Mouse (Mus musculus): ENCODE results near the gene Eif1ad. TPM values are rescaled to one million over a fixed set of nuclear protein-coding genes. Genes with fewer than 3 reads are reported as not detected.
A peak's percentile ranks its signal among the peaks of the same experiment; 100 is the strongest.

The Eif1ad gene
- 52.9 TPM for polyA plus RNA-seq (2012; fragmentation: generic; extraction: Trizol)

- peak within 1 kb of the TSS; percentile 93 for H3K4me3 ChIP-seq
- H3K79me2 ChIP-seq (ENCODE audit: control insufficient read depth, insufficient read depth), result peaks cover 55% of the 10 kb centered on the region
- H3K4me2 ChIP-seq (ENCODE audit: low read depth), result peak within 1 kb of the TSS; percentile 93
- peak; percentile 86 for TF ChIP-seq POLR2AphosphoS2 (IDR thresholded peaks at IDR 0.05; ENCODE audit: insufficient read length, low read depth)
- TF ChIP-seq POLR2A (IDR thresholded peaks at IDR 0.05; ENCODE audit: insufficient read length, low read depth), result peak; percentile 94
- TF ChIP-seq MYOG (IDR thresholded peaks at IDR 0.05; ENCODE audit: control insufficient read depth in 1 of 3, insufficient read depth in 1 of 3, insufficient read length in 2 of 3, low read depth in 2 of 3), result no peak
- TF ChIP-seq TCF12 (IDR thresholded peaks at IDR 0.05; ENCODE audit: insufficient read depth, poor library complexity, severe bottlenecking), result no peak
- TF ChIP-seq MYOD1 (IDR thresholded peaks at IDR 0.05; ENCODE audit: control insufficient read depth in 1 of 3, insufficient read length in 2 of 3, low read depth in 2 of 3), result peak in 1 of 3 experiments; percentile 17
- TF ChIP-seq MAX (IDR thresholded peaks at IDR 0.05; ENCODE audit: low read depth), result peak; percentile 23
- peak; percentile 76 for TF ChIP-seq E2F4 (IDR thresholded peaks at IDR 0.05; ENCODE audit: insufficient read depth)
- H3K36me3 ChIP-seq (ENCODE audit: control insufficient read depth, insufficient read depth), result peaks cover 19% of the 10 kb centered on the region
- no peaks in the 10 kb centered on the region for H3K27me3 ChIP-seq (ENCODE audit: control insufficient read depth, insufficient read depth, insufficient read length)
- peak within 1 kb of the TSS; percentile 69 for H3ac ChIP-seq (ENCODE audit: control insufficient read depth, insufficient read length)
These were observed at the start of gene Eif1ad for GRCm38 (mm10) chr19:5366175-5367052. TSS of gene Eif1ad (plus strand) at chr19:5366741.

- no peak overlapping the region for H3K4me3 ChIP-seq
- H3K27me3 ChIP-seq (ENCODE audit: control insufficient read depth, insufficient read depth, insufficient read length), result no peaks in the 10 kb centered on the region
- H3ac ChIP-seq (ENCODE audit: control insufficient read depth, insufficient read length), result no peak overlapping the region
- TF ChIP-seq TCF3 (IDR thresholded peaks at IDR 0.05; ENCODE audit: insufficient read length, low read depth), result no peak
- TF ChIP-seq USF1 (IDR thresholded peaks at IDR 0.05; ENCODE audit: low read depth), result no peak
- TF ChIP-seq MYOD1 (IDR thresholded peaks at IDR 0.05; ENCODE audit: control insufficient read depth in 1 of 3, insufficient read length in 2 of 3, low read depth in 2 of 3), result no peak
- no peak for TF ChIP-seq CEBPB (IDR thresholded peaks at IDR 0.05; ENCODE audit: insufficient read depth, poor library complexity, severe bottlenecking)
- TF ChIP-seq MYOG (IDR thresholded peaks at IDR 0.05; ENCODE audit: control insufficient read depth in 1 of 3, insufficient read depth in 1 of 3, insufficient read length in 2 of 3, low read depth in 2 of 3), result no peak
- no peak for TF ChIP-seq MAX (IDR thresholded peaks at IDR 0.05; ENCODE audit: low read depth)
- no peak for TF ChIP-seq SRF (IDR thresholded peaks at IDR 0.05; ENCODE audit: control insufficient read depth, insufficient read length, low read depth)
- TF ChIP-seq POLR2AphosphoS2 (IDR thresholded peaks at IDR 0.05; ENCODE audit: insufficient read length, low read depth), result no peak
- TF ChIP-seq TCF12 (IDR thresholded peaks at IDR 0.05; ENCODE audit: insufficient read depth, poor library complexity, severe bottlenecking), result no peak
- H3K36me3 ChIP-seq (ENCODE audit: control insufficient read depth, insufficient read depth), result no peaks in the 10 kb centered on the region
- H3K79me2 ChIP-seq (ENCODE audit: control insufficient read depth, insufficient read depth), result no peaks in the 10 kb centered on the region
- no peak overlapping the region for H3K4me2 ChIP-seq (ENCODE audit: low read depth)
These were observed 42.7 kb upstream of the Eif1ad start for GRCm38 (mm10) chr19:5323801-5324200.

- TF ChIP-seq MYOD1 (IDR thresholded peaks at IDR 0.05; ENCODE audit: control insufficient read depth in 1 of 3, insufficient read length in 2 of 3, low read depth in 2 of 3) (no peak), TCF3 (IDR thresholded peaks at IDR 0.05; ENCODE audit: insufficient read length, low read depth) (no peak), REST (IDR thresholded peaks at IDR 0.05; ENCODE audit: insufficient read depth, insufficient read length) (no peak), USF1 (IDR thresholded peaks at IDR 0.05; ENCODE audit: low read depth) (no peak), POLR2AphosphoS2 (IDR thresholded peaks at IDR 0.05; ENCODE audit: insufficient read length, low read depth) (no peak), E2F4 (IDR thresholded peaks at IDR 0.05; ENCODE audit: insufficient read depth) (no peak), SRF (IDR thresholded peaks at IDR 0.05; ENCODE audit: control insufficient read depth, insufficient read length, low read depth) (no peak), TCF12 (IDR thresholded peaks at IDR 0.05; ENCODE audit: insufficient read depth, poor library complexity, severe bottlenecking) (no peak), POLR2A (IDR thresholded peaks at IDR 0.05; ENCODE audit: insufficient read length, low read depth) (no peak), CEBPB (IDR thresholded peaks at IDR 0.05; ENCODE audit: insufficient read depth, poor library complexity, severe bottlenecking) (no peak), MYOG (IDR thresholded peaks at IDR 0.05; ENCODE audit: control insufficient read depth in 1 of 3, insufficient read depth in 1 of 3, insufficient read length in 2 of 3, low read depth in 2 of 3) (no peak), MAX (IDR thresholded peaks at IDR 0.05; ENCODE audit: low read depth) (no peak)
- H3K27me3 ChIP-seq (ENCODE audit: control insufficient read depth, insufficient read depth, insufficient read length), result no peaks in the 10 kb centered on the region
- no peak overlapping the region for H3K4me3 ChIP-seq
- H3ac ChIP-seq (ENCODE audit: control insufficient read depth, insufficient read length), result no peak overlapping the region
- no peaks in the 10 kb centered on the region for H3K36me3 ChIP-seq (ENCODE audit: control insufficient read depth, insufficient read depth)
- no peak overlapping the region for H3K4me2 ChIP-seq (ENCODE audit: low read depth)
- H3K79me2 ChIP-seq (ENCODE audit: control insufficient read depth, insufficient read depth), result no peaks in the 10 kb centered on the region
These were observed 38.6 kb upstream of the Eif1ad start for GRCm38 (mm10) chr19:5327970-5328369.

- TF ChIP-seq MYOD1 (IDR thresholded peaks at IDR 0.05; ENCODE audit: control insufficient read depth in 1 of 3, insufficient read length in 2 of 3, low read depth in 2 of 3), result no peak
- no peak for TF ChIP-seq USF1 (IDR thresholded peaks at IDR 0.05; ENCODE audit: low read depth)
- no peak for TF ChIP-seq MYOG (IDR thresholded peaks at IDR 0.05; ENCODE audit: control insufficient read depth in 1 of 3, insufficient read depth in 1 of 3, insufficient read length in 2 of 3, low read depth in 2 of 3)
- no peak for TF ChIP-seq POLR2A (IDR thresholded peaks at IDR 0.05; ENCODE audit: insufficient read length, low read depth)
- TF ChIP-seq REST (IDR thresholded peaks at IDR 0.05; ENCODE audit: insufficient read depth, insufficient read length), result no peak
- TF ChIP-seq MAX (IDR thresholded peaks at IDR 0.05; ENCODE audit: low read depth), result no peak
- no peak for TF ChIP-seq TCF3 (IDR thresholded peaks at IDR 0.05; ENCODE audit: insufficient read length, low read depth)
- no peak for TF ChIP-seq E2F4 (IDR thresholded peaks at IDR 0.05; ENCODE audit: insufficient read depth)
- no peak for TF ChIP-seq TCF12 (IDR thresholded peaks at IDR 0.05; ENCODE audit: insufficient read depth, poor library complexity, severe bottlenecking)
- TF ChIP-seq CEBPB (IDR thresholded peaks at IDR 0.05; ENCODE audit: insufficient read depth, poor library complexity, severe bottlenecking), result no peak
- no peak for TF ChIP-seq SRF (IDR thresholded peaks at IDR 0.05; ENCODE audit: control insufficient read depth, insufficient read length, low read depth)
- no peak for TF ChIP-seq POLR2AphosphoS2 (IDR thresholded peaks at IDR 0.05; ENCODE audit: insufficient read length, low read depth)
- Histone ChIP-seq H3K4me2 (ENCODE audit: low read depth) (no peak overlapping the region), H3K79me2 (ENCODE audit: control insufficient read depth, insufficient read depth) (no peaks in the 10 kb centered on the region)
These were observed 31.8 kb upstream of the Eif1ad start for GRCm38 (mm10) chr19:5334741-5335140.

More at GRCm38 (mm10) chr19:5334741-5335140, 31.8 kb upstream of the Eif1ad start:
- Histone ChIP-seq H3ac (ENCODE audit: control insufficient read depth, insufficient read length) (no peak overlapping the region), H3K4me3 (no peak overlapping the region), H3K36me3 (ENCODE audit: control insufficient read depth, insufficient read depth) (no peaks in the 10 kb centered on the region), H3K27me3 (ENCODE audit: control insufficient read depth, insufficient read depth, insufficient read length) (no peaks in the 10 kb centered on the region)
